Mouse (Mus musculus): ENCODE data around the gene Smpd3. TPM values are rescaled to one million over a fixed set of nuclear protein-coding genes. Genes with fewer than 3 reads are reported as not detected.

The Smpd3 gene
- polyA plus RNA-seq, 1 experiment from 2014 or later, result 65.7 TPM

DNA sequence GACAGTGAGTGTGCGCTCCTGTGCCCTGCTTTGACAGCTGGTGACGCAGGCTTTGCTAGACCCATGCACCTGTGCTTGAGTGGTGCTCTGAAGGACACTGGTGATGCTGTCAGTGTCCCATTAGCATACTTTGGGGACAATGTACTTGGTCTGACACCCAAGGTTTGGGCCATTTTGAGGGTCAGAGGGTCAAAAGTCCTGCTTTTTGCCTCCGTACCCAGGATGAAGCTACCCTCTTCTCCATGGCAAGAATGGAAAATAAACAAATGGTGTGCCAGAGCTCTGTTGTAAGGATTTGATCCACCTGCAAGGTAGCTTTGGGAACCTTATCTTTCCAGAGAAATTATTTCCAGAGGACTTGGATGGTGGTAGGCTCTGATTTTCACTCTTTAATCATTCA is 32.5 kb downstream of the Smpd3 start:
- Histone ChIP-seq H3K4me1 (peaks cover 18% of the 10 kb centered on the region), H3K36me3 (replicated peaks) (no peaks in the 10 kb centered on the region), H3K4me2 (no peak overlapping the region), H3K27me3 (replicated peaks) (no peaks in the 10 kb centered on the region), H3K9me3 (no peaks in the 10 kb centered on the region), H3K27ac (no peak overlapping the region), H3K4me3 (no peak overlapping the region), H3K9ac (no peak overlapping the region)
- 91% methylated on average over 3 of the region's 3 CpGs for WGBS
- ATAC-seq (replicated peaks), result no peak

DNA sequence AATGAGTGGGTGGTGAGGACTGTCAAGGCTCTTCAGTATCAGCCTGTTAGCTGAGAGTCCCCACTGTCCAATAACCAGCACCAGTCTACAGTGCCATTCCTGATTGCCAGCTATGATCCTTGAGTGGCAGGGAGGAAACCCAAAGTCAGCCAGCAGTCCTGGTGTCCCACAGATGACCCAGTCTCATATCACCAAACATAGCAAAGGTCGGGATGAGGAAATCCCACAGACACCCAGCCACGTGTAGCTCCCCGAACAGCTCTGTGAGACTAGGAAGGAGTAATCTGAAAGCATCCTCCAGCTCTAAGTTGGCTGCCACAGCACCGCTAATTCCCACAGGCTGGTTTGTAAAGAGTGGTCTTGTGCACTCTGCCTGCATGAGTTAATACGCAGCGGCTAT is 33.5 kb downstream of the Smpd3 start:
- ATAC-seq (replicated peaks), result no peak
- no peaks in the 10 kb centered on the region for H3K9me3 ChIP-seq
- no peak overlapping the region for H3K4me3 ChIP-seq
- H3K9ac ChIP-seq, result no peak overlapping the region
- H3K4me1 ChIP-seq, result peaks cover 18% of the 10 kb centered on the region
- no peaks in the 10 kb centered on the region for H3K36me3 ChIP-seq (replicated peaks)
- no peak overlapping the region for H3K27ac ChIP-seq
- no peak overlapping the region for H3K4me2 ChIP-seq
- H3K27me3 ChIP-seq (replicated peaks), result no peaks in the 10 kb centered on the region
- WGBS, result 89% methylated on average over 6 of the region's 6 CpGs

DNA sequence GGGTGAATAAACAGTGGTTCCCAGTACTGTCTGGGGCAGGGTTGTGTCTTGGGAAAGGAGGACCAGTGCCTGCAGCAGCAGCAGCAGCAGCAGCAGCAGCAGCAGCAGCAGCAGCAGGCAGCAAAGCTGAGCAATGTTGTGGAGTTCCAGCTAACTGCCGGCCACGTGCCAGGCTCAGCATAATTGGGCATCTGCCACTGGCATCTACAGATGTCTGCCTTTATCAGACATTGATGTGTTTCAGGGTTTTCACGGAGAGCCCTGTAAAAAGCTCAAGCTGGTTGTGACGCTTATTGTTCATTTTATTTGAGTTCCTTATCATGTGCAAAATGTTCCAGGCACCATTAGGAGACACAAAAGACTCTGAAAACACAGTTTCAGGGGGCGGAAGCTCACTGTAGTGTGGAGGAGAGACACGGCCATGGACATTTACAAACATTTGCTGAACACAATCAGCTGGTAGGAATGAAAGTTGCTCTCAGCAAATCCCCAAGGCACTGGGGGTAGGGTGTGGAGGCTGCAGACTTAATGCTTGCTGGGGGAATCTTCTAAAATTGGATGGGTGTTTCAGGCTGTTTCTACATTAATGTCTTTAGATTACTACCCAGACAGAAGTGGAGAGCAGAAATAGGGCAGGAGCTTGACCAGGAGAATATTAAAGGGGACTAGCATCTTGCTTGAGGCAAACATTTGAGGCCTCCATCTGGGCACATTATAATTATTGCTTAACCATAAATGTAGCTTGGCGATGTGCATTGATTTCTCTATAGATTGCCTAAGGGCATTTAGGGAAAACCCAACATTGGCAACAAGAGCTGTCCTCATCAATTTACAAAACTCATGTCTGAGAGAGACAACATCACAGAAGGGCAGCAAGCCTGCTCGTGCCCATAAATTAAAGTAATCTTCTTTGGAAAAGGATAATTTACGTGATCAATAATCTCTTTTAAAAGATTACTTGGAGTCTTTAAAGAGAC is 36.8 kb downstream of the Smpd3 start:
- H3K27me3 ChIP-seq (replicated peaks), result no peaks in the 10 kb centered on the region
- peak overlapping the region; percentile 16 for H3K4me2 ChIP-seq
- ATAC-seq (replicated peaks), result 0 out of 2 replicates have a peak, but pooled peaks have one; percentile 48
- WGBS, result 30% methylated on average over 9 of the region's 9 CpGs
- H3K4me1 ChIP-seq, result peaks cover 16% of the 10 kb centered on the region
- no peak overlapping the region for H3K4me3 ChIP-seq
- peak overlapping the region; percentile 72 for H3K27ac ChIP-seq
- no peak overlapping the region for H3K9ac ChIP-seq
- no peaks in the 10 kb centered on the region for H3K9me3 ChIP-seq
- no peaks in the 10 kb centered on the region for H3K36me3 ChIP-seq (replicated peaks)

DNA sequence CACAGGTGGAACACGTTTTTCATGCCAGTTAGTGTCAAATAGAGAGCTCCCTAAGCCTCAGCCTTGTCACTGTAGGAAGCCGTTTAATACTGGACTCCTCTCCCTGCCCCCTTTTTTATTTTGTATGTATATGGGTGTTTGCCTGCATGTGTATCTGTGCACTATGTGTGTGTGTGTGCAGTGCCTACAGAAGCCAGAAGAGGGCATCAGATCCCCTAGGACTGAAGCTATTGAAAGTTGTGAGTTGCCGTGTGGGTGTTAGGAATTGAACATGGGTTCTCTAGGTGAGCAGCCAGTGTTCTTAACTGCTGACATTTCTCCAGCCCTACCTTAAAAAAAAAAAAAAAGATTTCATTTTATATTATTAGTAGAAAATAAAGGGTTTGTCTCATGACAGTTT is 38.1 kb downstream of the Smpd3 start:
- ATAC-seq (replicated peaks), result no peak
- Histone ChIP-seq H3K4me1 (peaks cover 16% of the 10 kb centered on the region), H3K9me3 (no peaks in the 10 kb centered on the region), H3K9ac (no peak overlapping the region), H3K4me3 (no peak overlapping the region), H3K27me3 (replicated peaks) (no peaks in the 10 kb centered on the region), H3K27ac (no peak overlapping the region), H3K4me2 (no peak overlapping the region), H3K36me3 (replicated peaks) (no peaks in the 10 kb centered on the region)
- 89% methylated on average over 3 of the region's 3 CpGs for WGBS

DNA sequence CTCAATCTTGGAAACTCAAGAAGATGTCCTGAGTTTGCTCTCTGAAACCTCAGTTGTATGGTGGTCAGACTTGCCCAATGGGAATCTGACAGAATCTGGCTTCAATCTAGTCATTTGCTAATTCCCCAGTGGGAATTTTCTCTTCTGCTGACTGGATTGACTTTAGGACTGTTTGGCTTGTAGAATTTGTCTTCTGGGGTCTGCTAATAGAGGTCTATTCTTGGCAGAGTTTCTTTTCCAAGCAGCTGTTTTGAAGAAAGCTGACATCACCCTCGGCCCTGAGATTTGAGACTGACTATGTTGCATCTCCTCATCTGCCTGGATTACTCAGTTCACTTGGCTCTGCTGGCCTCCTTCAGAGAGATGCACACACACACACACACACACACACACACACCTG is 38.9 kb downstream of the Smpd3 start:
- Histone ChIP-seq H3K36me3 (replicated peaks) (no peaks in the 10 kb centered on the region), H3K4me2 (no peak overlapping the region), H3K9me3 (no peaks in the 10 kb centered on the region), H3K4me3 (no peak overlapping the region), H3K27me3 (replicated peaks) (no peaks in the 10 kb centered on the region), H3K9ac (no peak overlapping the region), H3K27ac (no peak overlapping the region), H3K4me1 (peaks cover 16% of the 10 kb centered on the region)
- no peak for ATAC-seq (replicated peaks)
- WGBS, result 81% methylated on average over 1 of the region's 1 CpGs

DNA sequence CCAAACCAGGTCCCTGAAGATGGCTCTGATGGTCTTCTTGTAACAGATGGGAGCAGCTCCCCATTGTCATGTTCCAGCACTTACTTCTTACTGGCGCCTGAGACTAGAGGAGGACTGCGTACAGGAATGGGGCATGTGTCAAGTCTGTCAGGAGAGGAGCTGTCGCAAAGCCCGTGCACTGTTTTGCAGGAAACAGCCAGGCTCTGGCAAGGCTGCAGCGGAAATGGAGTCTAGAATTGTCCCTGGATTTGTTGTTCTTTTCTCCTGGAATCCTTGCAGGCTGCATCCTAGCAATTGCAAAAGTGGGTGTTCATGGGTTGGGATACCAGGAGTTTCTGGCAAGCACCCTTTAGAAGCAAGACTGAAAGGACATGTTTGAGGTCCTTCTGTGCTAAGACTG is 39.5 kb downstream of the Smpd3 start:
- H3K36me3 ChIP-seq (replicated peaks), result no peaks in the 10 kb centered on the region
- ATAC-seq (replicated peaks), result no peak
- peaks cover 16% of the 10 kb centered on the region for H3K4me1 ChIP-seq
- WGBS, result 81% methylated on average over 5 of the region's 5 CpGs
- H3K4me2 ChIP-seq, result no peak overlapping the region
- no peak overlapping the region for H3K27ac ChIP-seq
- H3K4me3 ChIP-seq, result no peak overlapping the region
- H3K9me3 ChIP-seq, result no peaks in the 10 kb centered on the region
- no peaks in the 10 kb centered on the region for H3K27me3 ChIP-seq (replicated peaks)
- no peak overlapping the region for H3K9ac ChIP-seq

DNA sequence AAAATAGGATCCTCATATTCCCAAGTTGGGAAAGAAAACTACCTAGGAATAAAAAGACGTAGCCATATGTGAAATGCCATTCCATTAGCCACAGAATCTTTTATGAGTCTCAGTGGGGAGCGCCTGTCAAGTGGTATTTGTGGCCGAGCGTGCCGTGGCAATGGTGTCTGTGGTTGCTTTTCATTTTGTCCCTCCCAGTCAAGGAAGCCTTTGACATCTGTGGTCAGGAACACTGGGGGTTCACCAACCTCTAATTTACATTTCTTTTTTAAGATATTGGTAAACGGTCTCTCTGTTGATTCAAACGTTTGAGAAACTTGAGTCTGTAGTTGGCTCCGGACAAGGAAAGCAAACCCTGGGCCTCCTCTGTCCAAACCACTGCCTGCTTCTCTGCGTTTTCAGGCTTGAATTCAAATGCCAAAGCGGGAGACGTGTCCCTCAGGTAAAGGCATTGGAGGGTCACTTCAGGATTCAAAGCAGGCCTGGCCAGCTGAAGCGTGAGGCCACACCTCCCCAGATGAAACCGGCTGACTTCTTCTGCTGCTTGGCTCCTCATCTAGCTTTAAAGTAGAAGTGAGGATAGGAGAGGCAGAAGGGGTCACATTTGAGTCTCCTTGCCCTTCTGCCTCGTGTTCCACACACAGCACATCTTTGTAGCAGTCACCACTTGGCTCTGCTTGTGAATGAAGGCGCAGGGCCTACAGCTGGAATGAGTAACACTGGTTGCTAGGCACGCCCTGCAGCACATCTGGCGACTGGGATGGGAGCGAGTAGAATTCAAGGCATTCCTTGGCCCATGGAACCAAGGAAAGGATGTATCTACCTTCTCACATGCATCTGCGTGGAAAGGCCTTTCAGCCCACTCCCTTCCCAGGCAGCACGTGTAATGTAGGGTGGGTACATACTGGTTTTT is 45.0 kb downstream of the Smpd3 start:
- Histone ChIP-seq H3K9ac (no peak overlapping the region), H3K36me3 (replicated peaks) (no peaks in the 10 kb centered on the region), H3K4me3 (no peak overlapping the region), H3K27ac (no peak overlapping the region), H3K9me3 (no peaks in the 10 kb centered on the region), H3K4me2 (no peak overlapping the region), H3K4me1 (no peaks in the 10 kb centered on the region), H3K27me3 (replicated peaks) (no peaks in the 10 kb centered on the region)
- ATAC-seq (replicated peaks), result no peak
- 65% methylated on average over 20 of the region's 20 CpGs for WGBS

DNA sequence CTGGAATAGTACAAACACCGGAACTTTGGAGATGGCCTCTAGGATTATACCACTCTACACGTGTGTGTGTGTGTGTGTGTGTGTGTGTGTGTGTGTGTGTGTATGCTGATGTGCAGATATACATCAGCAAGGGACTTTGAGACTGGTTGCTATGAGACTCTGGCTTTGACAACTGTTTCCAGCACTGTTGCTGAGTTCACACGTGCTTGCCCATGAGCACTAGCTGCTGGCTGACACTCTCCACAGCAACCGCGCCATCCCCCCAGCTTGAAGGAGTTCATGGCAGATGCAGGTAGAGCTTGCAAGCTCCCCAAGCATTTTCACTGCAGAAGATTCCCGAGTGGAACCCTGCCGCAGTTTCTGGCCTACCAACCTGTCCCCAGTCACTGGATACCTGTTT is 48.3 kb downstream of the Smpd3 start:
- H3K4me2 ChIP-seq, result no peak overlapping the region
- 0 out of 2 replicates have a peak, but pooled peaks have one; percentile 45 for ATAC-seq (replicated peaks)
- no peak overlapping the region for H3K4me3 ChIP-seq
- no peaks in the 10 kb centered on the region; the same call in 1 of the 2 replicates for H3K4me1 ChIP-seq
- H3K36me3 ChIP-seq (replicated peaks), result 0 out of 2 replicates have a peak, but pooled peaks cover 2% of the 10 kb centered on the region
- no peak overlapping the region for H3K9ac ChIP-seq
- H3K27ac ChIP-seq, result no peak overlapping the region
- no peaks in the 10 kb centered on the region for H3K27me3 ChIP-seq (replicated peaks)
- 45% methylated on average over 7 of the region's 7 CpGs for WGBS
- H3K9me3 ChIP-seq, result no peaks in the 10 kb centered on the region

DNA sequence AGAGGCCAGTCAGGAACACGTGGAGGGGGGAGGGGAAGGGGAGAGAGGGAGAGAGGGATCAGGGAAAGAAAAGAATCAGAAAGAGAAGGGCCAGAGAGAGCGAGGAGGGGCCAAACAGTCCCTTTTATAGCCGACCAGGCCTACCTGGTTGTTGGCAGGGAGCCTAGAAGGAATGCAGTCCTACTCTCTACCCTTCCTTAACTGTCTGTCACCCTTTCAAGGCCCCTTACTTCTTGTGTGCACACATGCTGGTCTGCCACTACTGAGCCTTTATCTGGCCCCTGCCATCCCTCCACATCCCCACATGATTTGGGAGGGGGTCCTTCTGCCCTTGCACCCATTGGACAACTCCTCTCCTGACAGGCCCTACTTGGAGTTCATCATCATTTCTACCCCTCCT is 49.1 kb downstream of the Smpd3 start:
- WGBS, result 30% methylated on average over 2 of the region's 3 CpGs
- no peaks in the 10 kb centered on the region for H3K27me3 ChIP-seq (replicated peaks)
- no peak for ATAC-seq (replicated peaks)
- 0 out of 2 replicates have a peak, but pooled peaks cover 5% of the 10 kb centered on the region for H3K36me3 ChIP-seq (replicated peaks)
- no peak overlapping the region for H3K4me3 ChIP-seq
- no peaks in the 10 kb centered on the region for H3K9me3 ChIP-seq
- H3K27ac ChIP-seq, result no peak overlapping the region
- H3K4me1 ChIP-seq, result no peaks in the 10 kb centered on the region; the same call in 1 of the 2 replicates
- H3K9ac ChIP-seq, result no peak overlapping the region
- no peak overlapping the region for H3K4me2 ChIP-seq

DNA sequence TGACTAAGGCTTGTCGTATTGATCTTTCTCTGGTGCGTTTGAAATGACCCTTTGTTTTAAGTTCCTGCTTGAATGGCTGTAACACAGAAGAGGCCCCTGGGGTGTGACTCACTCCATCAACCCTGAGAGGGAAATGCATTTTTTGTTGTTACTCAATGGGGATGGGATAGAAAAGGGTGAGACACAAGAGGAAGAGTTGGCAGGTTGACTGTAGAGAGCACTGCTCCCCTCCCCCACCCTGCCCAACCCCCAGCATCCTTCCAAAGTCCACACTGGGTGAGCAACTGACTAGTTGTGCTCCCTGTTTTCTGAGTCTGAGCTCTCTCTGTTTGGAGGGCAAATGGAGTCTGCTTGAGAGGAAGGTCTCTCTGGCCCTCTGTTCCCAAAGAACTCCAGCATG is 50.3 kb downstream of the Smpd3 start:
- 0 out of 2 replicates have a peak, but pooled peaks cover 9% of the 10 kb centered on the region for H3K36me3 ChIP-seq (replicated peaks)
- ATAC-seq (replicated peaks), result no peak
- 33% methylated on average over 2 of the region's 2 CpGs for WGBS

DNA sequence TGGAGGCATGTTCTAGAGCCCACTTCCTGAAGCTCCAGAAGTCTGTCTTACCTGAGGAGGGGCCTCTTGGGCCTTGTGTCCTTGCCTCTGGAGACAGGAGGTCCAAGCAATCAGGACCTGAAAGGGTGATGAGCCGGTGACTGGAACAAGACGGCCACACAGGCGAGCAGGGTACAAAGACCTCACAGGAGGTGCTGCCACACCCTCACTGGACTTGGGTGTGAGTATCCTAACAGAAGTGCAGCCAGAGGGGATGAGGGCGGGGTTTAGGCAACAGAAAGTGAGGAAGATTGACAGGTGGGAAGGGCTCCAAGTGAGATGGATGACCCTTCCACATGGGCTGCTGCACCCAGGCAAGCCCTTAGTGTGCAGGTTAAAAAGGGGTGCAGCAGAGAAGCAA is 56.9 kb downstream of the Smpd3 start:
- no peak overlapping the region for H3K9ac ChIP-seq
- no peaks in the 10 kb centered on the region for H3K9me3 ChIP-seq
- H3K27ac ChIP-seq, result no peak overlapping the region
- 0 out of 2 replicates have a peak, but pooled peaks cover 9% of the 10 kb centered on the region for H3K36me3 ChIP-seq (replicated peaks)
- no peak for ATAC-seq (replicated peaks)
- no peaks in the 10 kb centered on the region for H3K27me3 ChIP-seq (replicated peaks)
- H3K4me3 ChIP-seq, result no peak overlapping the region
- 39% methylated on average over 4 of the region's 4 CpGs for WGBS
- H3K4me1 ChIP-seq, result no peaks in the 10 kb centered on the region
- no peak overlapping the region for H3K4me2 ChIP-seq

More for the DNA sequence above, 50.3 kb downstream of the Smpd3 start:
- no peaks in the 10 kb centered on the region for H3K27me3 ChIP-seq (replicated peaks)
- no peak overlapping the region for H3K4me3 ChIP-seq
- H3K4me2 ChIP-seq, result no peak overlapping the region
- no peaks in the 10 kb centered on the region for H3K9me3 ChIP-seq
- H3K27ac ChIP-seq, result no peak overlapping the region
- no peaks in the 10 kb centered on the region; the same call in 1 of the 2 replicates for H3K4me1 ChIP-seq
- no peak overlapping the region for H3K9ac ChIP-seq

DNA sequence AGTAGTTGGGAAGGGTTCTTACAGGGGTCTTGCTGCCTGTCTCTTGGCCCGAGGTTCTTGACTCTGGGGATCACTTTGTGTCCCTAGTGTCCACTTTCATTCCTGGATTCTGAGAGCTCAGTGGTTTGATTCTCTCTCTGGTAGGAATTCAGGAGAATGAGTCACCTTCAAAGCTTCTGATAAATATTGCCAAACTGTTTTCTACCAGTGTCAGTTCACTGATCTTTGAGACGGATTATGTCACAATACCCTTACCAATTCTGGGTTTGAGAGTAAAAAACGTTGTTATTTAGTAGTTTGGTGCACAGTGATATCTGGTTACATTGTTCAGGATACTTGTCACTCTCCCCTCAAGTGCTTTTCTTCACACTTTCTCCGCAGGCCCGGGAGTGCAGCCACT is 57.6 kb downstream of the Smpd3 start:
- H3K36me3 ChIP-seq (replicated peaks), result 0 out of 2 replicates have a peak, but pooled peaks cover 9% of the 10 kb centered on the region
- no peaks in the 10 kb centered on the region for H3K4me1 ChIP-seq
- no peak overlapping the region for H3K4me2 ChIP-seq
- no peak overlapping the region for H3K27ac ChIP-seq
- ATAC-seq (replicated peaks), result no peak
- no peaks in the 10 kb centered on the region for H3K27me3 ChIP-seq (replicated peaks)
- H3K9ac ChIP-seq, result no peak overlapping the region
- 50% methylated on average over 5 of the region's 5 CpGs for WGBS
- no peaks in the 10 kb centered on the region for H3K9me3 ChIP-seq
- no peak overlapping the region for H3K4me3 ChIP-seq
